Mouse (Mus musculus) retina, adult 2 months (tissue): Measurements from ENCODE around the gene Tmem104.

Experiments
- DNase-seq: peaks from one replicate; pipeline ENCODE4 v3.0.0-alpha.2; 2012; ENCODE audit warnings: low read depth, low spot score

The Tmem104 gene

GRCm38 (mm10) chr11:115231168-115231915 lies 44.1 kb downstream of the Tmem104 start:
- DNase-seq = no peak

- no peak for DNase-seq
Observed at GRCm38 (mm10) chr11:115231924-115232323, 44.6 kb downstream of the Tmem104 start.

- DNase-seq = no peak
Observed at GRCm38 (mm10) chr11:115232889-115233288, 45.6 kb downstream of the Tmem104 start.

GRCm38 (mm10) chr11:115233526-115234290 lies 46.4 kb downstream of the Tmem104 start:
- no peak for DNase-seq

GRCm38 (mm10) chr11:115234320-115235044 lies 47.2 kb downstream of the Tmem104 start:
- no peak for DNase-seq

GRCm38 (mm10) chr11:115236570-115236969 lies 49.3 kb downstream of the Tmem104 start:
- no peak for DNase-seq

GRCm38 (mm10) chr11:115241402-115241801 lies 54.1 kb downstream of the Tmem104 start:
- DNase-seq = no peak

GRCm38 (mm10) chr11:115242746-115243145 lies 55.5 kb downstream of the Tmem104 start:
- no peak for DNase-seq

- no peak for DNase-seq
Observed at GRCm38 (mm10) chr11:115243783-115244182, 56.5 kb downstream of the Tmem104 start.

- DNase-seq = no peak
Observed at GRCm38 (mm10) chr11:115244840-115245239, 57.6 kb downstream of the Tmem104 start.

- no peak for DNase-seq
Observed at GRCm38 (mm10) chr11:115246386-115246785, 59.1 kb downstream of the Tmem104 start.

GRCm38 (mm10) chr11:115247240-115247639 lies 60.0 kb downstream of the Tmem104 start:
- no peak for DNase-seq

- DNase-seq = no peak
Observed at GRCm38 (mm10) chr11:115247945-115248344, 60.7 kb downstream of the Tmem104 start.

GRCm38 (mm10) chr11:115249721-115250404 lies 62.6 kb downstream of the Tmem104 start:
- no peak for DNase-seq

- no peak for DNase-seq
Observed at GRCm38 (mm10) chr11:115250405-115251090, 63.3 kb downstream of the Tmem104 start.

GRCm38 (mm10) chr11:115251258-115251657 lies 64.0 kb downstream of the Tmem104 start:
- no peak for DNase-seq

- DNase-seq = no peak
Observed at GRCm38 (mm10) chr11:115257775-115258510, 70.7 kb downstream of the Tmem104 start.

GRCm38 (mm10) chr11:115259134-115259533 lies 71.8 kb downstream of the Tmem104 start:
- DNase-seq = no peak

- DNase-seq = no peak
Observed at GRCm38 (mm10) chr11:115262954-115263353, 75.7 kb downstream of the Tmem104 start.

GRCm38 (mm10) chr11:115264136-115264861 lies 77.0 kb downstream of the Tmem104 start:
- DNase-seq = no peak
